7 mouse cellular contexts compared by ENCODE assay signal in the genomic region with DNA sequence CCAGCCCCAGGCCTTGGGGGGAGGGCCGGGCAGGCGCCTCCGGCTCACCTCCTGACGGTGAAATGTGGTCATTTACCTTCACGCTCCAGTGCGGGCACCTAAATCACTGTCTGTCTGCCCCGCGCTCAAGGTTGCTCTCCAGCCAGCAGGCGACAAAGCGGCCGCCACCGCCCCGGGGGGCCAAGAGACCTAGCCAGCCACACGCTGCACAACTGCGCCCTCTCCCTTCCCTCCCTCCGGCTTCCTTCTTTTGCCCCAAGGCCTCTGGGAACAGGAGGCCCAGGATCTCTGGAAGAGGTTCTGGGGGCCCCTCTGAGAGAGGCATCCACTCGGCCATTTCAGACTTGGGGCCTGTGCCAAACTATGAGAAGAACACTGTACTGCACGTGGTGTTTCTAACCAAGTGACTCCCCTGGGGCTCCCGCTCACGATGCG. TPM values are rescaled to one million over a fixed set of nuclear protein-coding genes. Genes with fewer than 3 reads are reported as not detected.
DNase-seq lines count a peak whose midpoint lies in the region; ATAC-seq lines count a peak whose summit lies in the region.

No protein-coding gene starts in this region.

- H3K4me2 ChIP-seq in stomach, embryonic 14.5 days (replicated peaks; ENCODE audit: low read depth, low read length), result peak overlapping the region; percentile 29

- intact Hi-C loops in heart, postnatal 10 days (cut with DNase I), result no loop called here

- H3K4me3 ChIP-seq in stomach, embryonic 14.5 days (ENCODE audit: low read depth, low read length), result no peak overlapping the region

- peak; percentile 49; the same call in 1 of the 2 replicates for ATAC-seq in stomach, embryonic 14.5 days (ENCODE audit: insufficient number of reproducible peaks, insufficient read depth, low FRiP score, low read depth)

- H3K27ac ChIP-seq in stomach, embryonic 14.5 days (ENCODE audit: low read length), result no peak overlapping the region

- H3K36me3 ChIP-seq in stomach, embryonic 14.5 days (ENCODE audit: control insufficient read depth, insufficient read depth, low read length), result no peaks in the 10 kb centered on the region

- no peaks in the 10 kb centered on the region for H3K9me3 ChIP-seq in stomach, embryonic 14.5 days (ENCODE audit: control insufficient read depth, low read depth, low read length)

- no peaks in the 10 kb centered on the region; the same call in 1 of the 2 replicates for H3K27me3 ChIP-seq in stomach, embryonic 14.5 days (ENCODE audit: control insufficient read depth, insufficient read depth, low read length)

- DNase-seq in ZHBTc4 (ENCODE audit: low read depth, low spot score), result peak; percentile 56
- peak; percentile 54 for DNase-seq in cerebellum, adult 9-11 months
- DNase-seq in heart, postnatal 10 days, result peak; percentile 29 to 30
- peak; percentile 74 to 83 for DNase-seq in kidney, postnatal 4 days
- DNase-seq in gastrocnemius, adult 8-10 months (ENCODE audit: low spot score in 2 of 2), result no peak
- DNase-seq in layer of hippocampus, postnatal 14 days (ENCODE audit: low spot score in 2 of 2), result no peak

- WGBS in stomach, embryonic 14.5 days, result 4% methylated on average over 21 of the region's 21 CpGs

- peaks cover 9% of the 10 kb centered on the region; the same call in 1 of the 2 replicates for H3K4me1 ChIP-seq in stomach, embryonic 14.5 days (ENCODE audit: control insufficient read depth, insufficient read depth, low read length)

- H3K9ac ChIP-seq in stomach, embryonic 14.5 days (replicated peaks; ENCODE audit: low read depth, low read length), result no peak overlapping the region

RNA-seq across cellular contexts. Expression of a gene that starts 54.8 kb away (rescaled TPM):
- total RNA-seq in heart, postnatal 10 days (2021), result 10 to 100 TPM; 16.1 to 22.0 TPM
- 11.0 and 11.3 TPM in 2 replicates for polyA plus RNA-seq in stomach, embryonic 14.5 days (2014; fragmentation: Nextera tagmentation; extraction: Ambion mirVana)
- total RNA-seq in gastrocnemius, adult 8-10 months (2022), result 10 to 100 TPM in 1 of 4 experiments, 1 to 10 TPM in 3; 4.5 to 11.4 (median 8.4) TPM
- 1 to 10 TPM; 7.1 to 8.0 TPM for total RNA-seq in layer of hippocampus, postnatal 14 days (2021)

Comparison
In these comparisons a context has a peak if more than half of its experiments do, and no peak if none do; other contexts are left out.
1. DNase-seq: peak in ZHBTc4 (single experiment), cerebellum, adult 9-11 months (single experiment), heart, postnatal 10 days (2 of 2) and kidney, postnatal 4 days (2 of 2); none in gastrocnemius, adult 8-10 months (0 of 2) and layer of hippocampus, postnatal 14 days (0 of 2).